Mouse (Mus musculus) MEL-GATA-1-ER (cell line): ENCODE measurements at regions not wholly inside any gene's neighbourhood (a gene's known extent, or its start where the extent isn't known, plus 50 kb on each side); places are given as distances from the start of the nearest gene placed in this dataset.

ENCODE experiments used
- DNase-seq: peaks from one replicate; pipeline ENCODE4 v3.0.0-alpha.2; 2012; ENCODE audit warnings: low read depth; ENCODE audit errors: extremely low read depth

GRCm38 (mm10) chr12:79944714-79945493 lies 167.9 kb downstream of the Zfp36l1 start:
- DNase-seq = no peak

GRCm38 (mm10) chr12:79944090-79944489 lies 168.7 kb downstream of the Zfp36l1 start:
- DNase-seq = no peak

GRCm38 (mm10) chr12:79942563-79943131 lies 170.2 kb downstream of the Zfp36l1 start:
- DNase-seq = no peak

GRCm38 (mm10) chr12:79941828-79942227 lies 171.0 kb downstream of the Zfp36l1 start:
- DNase-seq = no peak

GRCm38 (mm10) chr12:79939436-79939835 lies 173.4 kb downstream of the Zfp36l1 start:
- no peak for DNase-seq

GRCm38 (mm10) chr12:79937876-79938275 lies 174.9 kb downstream of the Zfp36l1 start:
- no peak for DNase-seq

- DNase-seq = no peak
Measured at GRCm38 (mm10) chr12:79936698-79937097, 176.1 kb downstream of the Zfp36l1 start.

GRCm38 (mm10) chr12:79934091-79934490 lies 178.7 kb downstream of the Zfp36l1 start:
- no peak for DNase-seq

GRCm38 (mm10) chr12:79932905-79933304 lies 179.9 kb downstream of the Zfp36l1 start:
- DNase-seq = no peak

GRCm38 (mm10) chr12:79931455-79931854 lies 181.4 kb downstream of the Zfp36l1 start:
- DNase-seq = no peak

- no peak for DNase-seq
Measured at GRCm38 (mm10) chr12:79929846-79930245, 183.0 kb downstream of the Zfp36l1 start.

- DNase-seq = no peak
Measured at GRCm38 (mm10) chr12:79928739-79929380, 184.0 kb downstream of the Zfp36l1 start.

- DNase-seq = no peak
Measured at GRCm38 (mm10) chr12:79928298-79928697, 184.5 kb downstream of the Zfp36l1 start.

- DNase-seq = no peak
Measured at GRCm38 (mm10) chr12:79925704-79926588, 186.9 kb downstream of the Zfp36l1 start.

GRCm38 (mm10) chr12:79924921-79925703 lies 187.7 kb downstream of the Zfp36l1 start:
- no peak for DNase-seq

- DNase-seq = no peak
Measured at GRCm38 (mm10) chr12:79923811-79924210, 189.0 kb downstream of the Zfp36l1 start.

GRCm38 (mm10) chr12:79921786-79922185 lies 191.0 kb downstream of the Zfp36l1 start:
- DNase-seq = no peak

GRCm38 (mm10) chr12:79918983-79919382 lies 193.8 kb downstream of the Zfp36l1 start:
- DNase-seq = no peak

GRCm38 (mm10) chr12:79917634-79918289 lies 195.1 kb downstream of the Zfp36l1 start:
- no peak for DNase-seq
